Mouse (Mus musculus) testis, adult 2 months (tissue): ENCODE data around the gene Htr2c.

Experiments used
- CTCF ChIP-seq: fragments of 200-500 bp; IDR thresholded peaks from 2 replicates; pipeline ENCODE4 v1.5.1; 2012; ENCODE audit warnings: low read depth, mild to moderate bottlenecking, inconsistent platforms, low read length, moderate library complexity; ENCODE audit not compliant: control insufficient read depth, insufficient read depth, insufficient replicate concordance
- POLR2A ChIP-seq: fragments of 200-500 bp; IDR thresholded peaks from 2 replicates; pipeline ENCODE4 v1.6.1; 2012; ENCODE audit warnings: low read depth, mild to moderate bottlenecking, inconsistent platforms, low read length, moderate library complexity; ENCODE audit not compliant: control insufficient read depth

- TF ChIP-seq CTCF (no peak), POLR2A (no peak)
Observed at GRCm38 (mm10) chrX:147055730-147056129, 93.4 kb downstream of the Htr2c start.
